Mouse (Mus musculus) cerebellum, adult 2 months (tissue): Measurements from ENCODE around the gene Myocd. TPM values are rescaled to one million over a fixed set of nuclear protein-coding genes. Genes with fewer than 3 reads are reported as not detected.

Experiments
- DNase-seq, 2 experiments: peaks; one replicate each; pipeline ENCODE4 v3.0.0; 2021
- H3K27ac ChIP-seq: fragments of 200-500 bp; 2 replicates; pipeline ENCODE4 v1.5.1; 2012; ENCODE audit warnings: low read length, control low read depth, inconsistent platforms; ENCODE audit not compliant: insufficient read depth
- H3K27me3 ChIP-seq: fragments of 200-500 bp; 2 replicates; pipeline ENCODE4 v1.6.1; 2012; ENCODE audit warnings: inconsistent platforms, mild to moderate bottlenecking, low read length, moderate library complexity; ENCODE audit not compliant: control insufficient read depth, insufficient read depth
- H3K4me1 ChIP-seq: fragments of 200-500 bp; 2 replicates; pipeline ENCODE4 v1.6.1; 2011; ENCODE audit warnings: low read length; ENCODE audit not compliant: control insufficient read depth, insufficient read depth
- H3K4me3 ChIP-seq: fragments of 200-500 bp; replicated peaks from 2 replicates; pipeline ENCODE3; 2011; ENCODE audit warnings: mild to moderate bottlenecking, low read depth, low read length, control low read depth; ENCODE audit not compliant: insufficient read depth
- CTCF ChIP-seq: fragments of 200-500 bp; IDR thresholded peaks from 2 replicates; pipeline ENCODE4 v1.5.1; 2011; ENCODE audit warnings: low read depth, mild to moderate bottlenecking, control low read depth, low read length, moderate library complexity, borderline replicate concordance; ENCODE audit not compliant: insufficient read depth
- POLR2A ChIP-seq: fragments of 200-500 bp; IDR thresholded peaks from 2 replicates; pipeline ENCODE4 v1.6.1; 2011; ENCODE audit warnings: low read length, control low read depth, borderline replicate concordance; ENCODE audit not compliant: insufficient read depth
- WGBS: fragments of 180-500 bp; shearing (Covaris S2); methylation state at CpG from one replicate; pipeline ENCODE4 v1.1.7; 2018; 5-methylcytosine and 5-hydroxymethylcytosine counted together
- polyA plus RNA-seq: library from polyadenylated mRNA; depleted of rRNA; stranded (reverse); fragments of >200 nt; gene quantifications from 2 replicates; pipeline ENCODE4 v1.2.3, GENCODE M21; 2012; rRNA removed

The Myocd gene
- 0.13 and 0.19 TPM in 2 replicates for polyA plus RNA-seq

DNA sequence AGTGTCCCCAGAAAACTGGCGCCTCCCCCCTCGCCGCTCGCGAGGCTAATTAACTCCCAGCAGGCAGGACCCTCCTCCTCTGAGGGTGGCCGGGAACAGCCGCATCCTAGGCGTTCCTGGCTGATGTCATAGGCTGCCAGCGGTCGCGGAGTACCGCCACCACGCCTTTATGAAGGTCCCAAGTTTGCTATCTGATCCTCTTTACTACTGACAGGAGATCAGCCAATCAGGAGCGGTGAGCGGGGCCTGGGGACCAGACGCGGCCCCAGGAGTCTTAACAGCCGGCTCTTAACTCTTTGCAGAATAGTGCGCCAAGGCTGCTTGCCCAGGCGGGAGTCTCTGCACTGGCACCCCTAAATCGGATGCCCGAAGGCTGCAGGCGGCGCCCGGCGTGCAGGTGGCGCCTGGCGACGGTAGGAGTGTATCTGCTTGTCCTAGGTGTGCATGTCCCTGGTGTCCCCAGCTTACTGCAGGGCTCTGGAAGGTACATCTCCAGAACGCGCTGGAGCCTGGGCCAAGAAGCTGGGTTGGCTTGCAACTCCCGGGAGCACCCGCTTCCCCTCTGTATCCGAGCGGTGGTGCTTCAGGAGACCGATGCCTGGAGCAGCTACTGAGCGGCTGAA lies at the start of gene Myocd:
Gene Myocd, minus strand, starts transcription at position 139 of the 623 bp plus-strand sequence.
- H3K27me3 ChIP-seq, result no peaks in the 10 kb centered on the region
- DNase-seq, result peak; percentile 26 to 35

DNA sequence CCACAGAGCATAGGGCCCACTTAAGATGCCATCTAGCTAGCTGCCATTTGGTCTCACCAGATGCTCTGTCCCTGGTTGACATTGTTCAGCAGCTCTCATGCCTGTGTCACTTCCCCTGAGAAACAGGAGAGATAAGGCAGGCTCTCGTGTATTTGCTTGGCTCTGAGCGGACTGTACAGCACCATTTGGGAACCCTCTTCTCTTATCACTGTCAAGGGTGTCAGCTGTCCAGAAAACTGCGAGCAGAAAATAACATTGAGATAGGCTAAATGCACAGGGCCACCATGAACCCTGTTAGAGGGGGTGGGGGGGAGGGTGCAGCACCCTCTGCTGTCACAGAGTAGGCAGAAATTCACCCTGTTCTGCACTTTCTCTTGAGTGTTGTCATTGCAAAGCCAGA lies 34.0 kb upstream of the Myocd start:
- 70% methylated on average over 3 of the region's 3 CpGs for WGBS
- no peak for TF ChIP-seq CTCF
- TF ChIP-seq POLR2A, result no peak
- no peaks in the 10 kb centered on the region for H3K4me1 ChIP-seq
- no peak overlapping the region for H3K27ac ChIP-seq
- DNase-seq, result no peak
- H3K27me3 ChIP-seq, result no peaks in the 10 kb centered on the region
- no peak overlapping the region for H3K4me3 ChIP-seq

More for the DNA sequence above, at the start of gene Myocd:
- Histone ChIP-seq H3K4me3 (peak within 1 kb of the TSS; percentile 30), H3K27ac (no peak within 1 kb of the TSS), H3K4me1 (no peaks in the 10 kb centered on the region)
- 1% methylated on average over 37 of the region's 37 CpGs for WGBS
- TF ChIP-seq POLR2A, result no peak
- TF ChIP-seq CTCF, result no peak

DNA sequence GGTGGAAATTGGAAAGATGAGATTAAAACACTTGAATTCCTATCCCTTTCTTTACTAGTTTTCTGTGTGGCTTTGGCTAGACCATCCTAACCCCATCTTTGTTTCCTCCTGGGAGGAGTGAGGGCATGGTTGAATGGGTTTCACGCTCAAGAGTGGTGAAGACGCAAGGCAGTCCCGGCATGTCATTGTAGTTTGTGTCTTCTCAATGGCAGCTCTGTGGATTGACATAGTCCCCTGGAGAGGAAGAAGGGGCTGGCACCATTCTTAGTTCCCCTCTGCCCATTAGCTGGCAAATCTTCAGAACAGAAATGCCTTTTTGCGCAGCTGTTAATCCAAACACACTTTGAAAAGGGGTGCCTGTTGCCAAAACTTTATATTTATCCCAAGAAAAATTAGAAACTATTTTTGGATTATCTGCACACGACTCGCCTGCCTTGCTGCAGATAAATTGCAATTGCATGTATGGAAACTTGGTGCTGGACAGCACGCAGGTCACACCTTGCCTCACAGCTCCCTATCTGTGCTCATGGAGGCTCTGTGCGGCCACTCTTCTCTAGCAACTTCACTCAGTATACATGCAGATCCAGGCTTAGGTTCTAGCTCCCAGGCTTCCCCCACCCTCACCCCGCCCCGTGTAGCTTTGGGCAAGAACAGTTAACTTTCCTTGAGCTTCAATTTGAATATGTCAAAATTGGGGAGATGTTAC lies 24.5 kb upstream of the Myocd start:
- Histone ChIP-seq H3K27me3 (no peaks in the 10 kb centered on the region), H3K4me3 (no peak overlapping the region), H3K27ac (no peak overlapping the region), H3K4me1 (no peaks in the 10 kb centered on the region)
- 62% methylated on average over 10 of the region's 10 CpGs for WGBS
- DNase-seq, result no peak
- TF ChIP-seq POLR2A (no peak), CTCF (no peak)

DNA sequence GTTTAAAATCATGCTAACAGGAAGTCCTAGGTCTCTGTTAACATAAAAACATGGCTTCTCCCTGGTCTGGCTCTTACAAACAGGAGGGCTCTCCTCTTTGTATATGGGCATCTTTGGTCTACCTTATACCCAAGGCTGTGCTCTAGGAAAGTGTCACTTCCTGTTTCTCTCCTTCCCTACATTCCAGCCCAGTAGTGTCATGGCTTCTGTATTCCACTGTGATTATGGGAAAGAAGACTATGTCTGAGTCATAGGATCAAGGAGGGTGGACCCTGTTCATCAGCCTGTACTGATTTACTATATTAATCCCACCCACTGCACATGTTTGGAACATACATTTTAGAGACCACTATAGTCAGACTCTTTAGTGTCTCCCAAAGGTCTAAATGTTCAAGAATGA lies 23.2 kb upstream of the Myocd start:
- Histone ChIP-seq H3K27me3 (no peaks in the 10 kb centered on the region), H3K4me1 (no peaks in the 10 kb centered on the region), H3K27ac (no peak overlapping the region), H3K4me3 (no peak overlapping the region)
- DNase-seq, result no peak
- TF ChIP-seq POLR2A, result no peak
- TF ChIP-seq CTCF, result no peak

DNA sequence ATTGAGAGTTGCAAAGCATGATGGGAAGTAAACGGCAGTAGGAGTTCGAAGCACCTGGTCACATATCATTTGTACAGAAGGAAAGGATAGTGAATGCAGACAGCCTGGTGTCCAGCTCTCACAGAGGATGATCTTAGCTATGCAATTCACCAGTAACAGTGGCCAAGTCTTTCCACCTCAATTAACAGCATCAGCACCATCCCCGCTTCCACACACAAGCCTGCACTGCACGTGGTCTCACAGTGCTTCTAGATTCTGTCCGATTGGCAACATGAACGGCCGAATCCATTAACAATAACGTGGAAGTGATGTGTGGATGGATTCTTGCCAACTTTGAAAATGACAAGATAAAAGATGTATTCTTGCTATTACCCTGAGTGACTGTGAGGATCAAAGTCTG lies 17.9 kb upstream of the Myocd start:
- no peak overlapping the region for H3K4me3 ChIP-seq
- H3K4me1 ChIP-seq, result peaks cover 3% of the 10 kb centered on the region
- H3K27ac ChIP-seq, result no peak overlapping the region
- TF ChIP-seq CTCF (no peak), POLR2A (no peak)
- 14% methylated on average over 8 of the region's 8 CpGs for WGBS
- H3K27me3 ChIP-seq, result no peaks in the 10 kb centered on the region
- DNase-seq, result peak in 1 of 2 experiments; percentile 5

DNA sequence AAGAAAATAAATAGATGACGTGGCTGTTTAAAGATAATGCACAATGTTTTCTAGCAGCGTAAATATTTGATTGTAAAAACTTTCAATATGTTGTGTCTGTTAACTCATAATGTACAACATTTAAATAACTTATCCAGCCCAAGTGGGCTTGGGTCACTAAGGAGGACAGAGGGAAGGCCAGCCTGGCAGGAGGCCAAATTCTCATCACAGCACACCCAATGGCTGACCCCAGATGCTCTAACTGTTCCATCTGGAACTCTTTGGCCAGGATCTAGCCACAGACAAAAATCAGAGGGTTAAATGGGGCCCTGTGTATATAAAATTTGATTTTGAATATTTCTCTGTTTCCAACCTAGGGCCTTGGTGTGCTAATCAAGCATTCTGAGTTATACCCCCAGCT lies 16.4 kb upstream of the Myocd start:
- DNase-seq, result no peak
- no peak overlapping the region for H3K27ac ChIP-seq
- no peak for TF ChIP-seq CTCF
- TF ChIP-seq POLR2A, result no peak
- no peaks in the 10 kb centered on the region for H3K27me3 ChIP-seq
- peaks cover 3% of the 10 kb centered on the region for H3K4me1 ChIP-seq
- 98% methylated on average over 2 of the region's 2 CpGs for WGBS
- no peak overlapping the region for H3K4me3 ChIP-seq

DNA sequence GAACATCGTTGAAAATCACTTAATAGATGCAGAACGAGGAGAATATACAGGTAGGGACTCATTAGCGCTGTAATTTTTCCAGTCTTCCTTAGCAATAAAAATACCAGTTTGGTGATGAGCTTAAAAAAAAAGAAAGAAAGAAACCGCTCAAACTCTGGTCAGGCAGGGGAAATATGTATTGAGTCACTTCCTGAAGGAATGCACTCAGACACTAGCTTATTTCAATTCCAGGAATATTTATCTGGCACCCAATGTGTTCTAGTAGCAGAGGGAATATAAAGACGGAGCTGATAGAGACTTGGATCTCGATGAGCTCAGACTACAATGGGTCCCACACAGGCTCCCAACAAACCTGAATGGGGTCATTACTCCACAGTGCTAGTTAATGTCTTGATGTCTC lies 5.7 kb upstream of the Myocd start:
- WGBS, result 89% methylated on average over 6 of the region's 6 CpGs

DNA sequence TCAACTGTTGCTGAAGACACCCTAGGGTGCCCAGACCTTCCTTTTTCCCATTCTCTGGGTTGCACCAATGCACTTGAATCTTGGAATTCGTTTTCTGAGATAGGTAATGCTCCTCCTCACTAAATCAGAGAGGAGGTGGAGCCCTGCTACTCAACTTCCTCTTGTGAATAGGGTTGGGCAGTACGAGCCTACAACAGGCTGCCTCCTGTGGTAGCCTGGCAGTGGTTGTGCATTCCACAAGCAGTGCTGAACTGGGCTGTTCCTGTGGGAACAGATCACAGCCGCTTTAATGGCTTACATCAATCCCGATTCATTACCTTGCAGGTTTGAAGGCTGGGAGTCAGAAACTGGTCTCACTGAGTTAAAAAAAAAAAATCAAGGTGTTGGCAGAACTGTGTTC lies 1.2 kb upstream of the Myocd start:
- no peak overlapping the region for H3K27ac ChIP-seq
- TF ChIP-seq CTCF (no peak), POLR2A (no peak)
- H3K4me1 ChIP-seq, result no peaks in the 10 kb centered on the region
- H3K4me3 ChIP-seq, result no peak overlapping the region
- 43% methylated on average over 4 of the region's 4 CpGs for WGBS
- DNase-seq, result no peak
- H3K27me3 ChIP-seq, result no peaks in the 10 kb centered on the region

More for the DNA sequence above, 5.7 kb upstream of the Myocd start:
- no peak for TF ChIP-seq POLR2A
- TF ChIP-seq CTCF, result no peak
- no peak for DNase-seq
- H3K4me1 ChIP-seq, result no peaks in the 10 kb centered on the region
- H3K27me3 ChIP-seq, result no peaks in the 10 kb centered on the region
- no peak overlapping the region for H3K4me3 ChIP-seq
- H3K27ac ChIP-seq, result no peak overlapping the region
